Mouse (Mus musculus) ES-Bruce4 (cell line): Measurements from ENCODE around the gene Cap1.

Experiments
- CTCF ChIP-seq: IDR thresholded peaks from one replicate; pipeline ENCODE4 v1.8.1; 2011; ENCODE audit warnings: low read depth, low read length
- EP300 ChIP-seq: IDR thresholded peaks from 2 replicates; pipeline ENCODE4 v1.6.1; 2011; ENCODE audit warnings: low read depth, low read length; ENCODE audit not compliant: insufficient read depth
- POLR2A ChIP-seq: IDR thresholded peaks from one replicate; pipeline ENCODE4 v1.8.1; 2011; ENCODE audit warnings: low read length; ENCODE audit not compliant: insufficient read depth

DNA sequence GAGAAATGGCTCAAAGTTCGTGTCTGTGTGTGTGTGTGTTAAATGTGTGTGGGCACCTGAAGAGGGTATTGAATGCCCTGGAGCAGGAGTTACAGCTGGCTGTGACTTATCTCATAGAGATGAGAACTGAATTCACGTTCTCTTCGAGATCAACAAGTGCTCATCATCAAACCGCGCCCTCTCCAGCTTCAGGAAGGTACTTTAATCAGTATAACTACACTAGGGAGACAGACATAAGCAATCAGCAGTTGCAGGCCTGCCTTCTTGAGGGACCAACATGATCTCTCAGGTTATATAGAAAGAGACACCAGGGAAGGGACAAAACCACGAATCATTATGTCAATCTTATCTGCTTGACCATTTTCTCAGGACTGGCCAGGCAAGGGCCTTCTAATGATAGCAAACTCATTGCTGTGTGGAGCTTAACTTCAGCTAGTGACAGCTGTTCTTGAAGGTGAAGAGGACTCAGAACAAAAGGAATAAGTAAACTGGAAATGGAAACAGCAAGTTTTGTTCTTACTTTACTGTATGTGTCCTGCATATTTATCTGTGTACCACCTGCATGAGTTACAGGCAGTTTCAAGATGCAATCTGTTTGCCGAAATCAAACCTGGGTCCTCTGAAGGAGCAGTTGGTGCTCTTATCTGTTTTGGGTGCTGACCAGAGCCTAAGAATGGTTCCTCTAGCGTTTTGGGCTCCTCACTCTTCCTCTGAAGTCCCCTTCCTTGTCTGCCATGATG is 46.6 kb upstream of the Cap1 start:
- no peak for TF ChIP-seq POLR2A
- TF ChIP-seq CTCF, result no peak
- no peak for TF ChIP-seq EP300
